Mouse (Mus musculus) cerebellum, adult 2 months (tissue): ENCODE measurements around the gene Arpc1b.

ENCODE experiments used
- CTCF ChIP-seq: fragments of 200-500 bp; IDR thresholded peaks from 2 replicates; pipeline ENCODE4 v1.5.1; 2011; ENCODE audit warnings: low read depth, mild to moderate bottlenecking, control low read depth, low read length, moderate library complexity, borderline replicate concordance; ENCODE audit not compliant: insufficient read depth
- POLR2A ChIP-seq: fragments of 200-500 bp; IDR thresholded peaks from 2 replicates; pipeline ENCODE4 v1.6.1; 2011; ENCODE audit warnings: low read length, control low read depth, borderline replicate concordance; ENCODE audit not compliant: insufficient read depth

DNA sequence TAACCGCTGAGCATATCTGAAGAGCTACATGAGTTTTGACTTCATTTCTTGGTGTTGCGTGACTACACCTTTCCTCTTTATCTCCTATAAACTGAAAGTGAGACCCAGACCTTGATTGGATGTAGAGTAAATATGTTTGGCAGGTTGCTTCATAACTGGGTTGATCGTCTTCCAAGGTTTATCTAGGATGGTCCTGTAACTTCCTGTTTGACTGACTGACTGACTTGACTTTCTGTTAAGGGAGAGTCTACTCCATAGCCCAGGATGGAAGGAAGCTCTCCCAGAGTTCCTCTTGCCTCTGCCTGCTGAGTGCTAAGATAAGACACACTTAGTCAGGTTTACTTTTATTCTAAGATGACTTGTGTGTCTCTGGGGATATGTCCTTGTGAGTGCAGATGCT, 24.1 kb upstream of the Arpc1b start:
- TF ChIP-seq POLR2A (no peak), CTCF (no peak)
